Mouse (Mus musculus) neural tube, embryonic 13.5 days (tissue): ENCODE measurements around the gene Acvr1. TPM values are rescaled to one million over a fixed set of nuclear protein-coding genes. Genes with fewer than 3 reads are reported as not detected.

Source experiments
- ATAC-seq: fragments of 200-750 bp; cut with Nextera tagmentation; 2 replicates; pipeline ENCODE4 v1.8.0; 2017; ENCODE audit warnings: low read depth, mild to moderate bottlenecking, moderate TSS enrichment, moderate library complexity
- H3K27ac ChIP-seq: fragments of 300-500 bp; sonication (generic); replicated peaks from 2 replicates; pipeline ENCODE4 v1.5.1; 2015; ENCODE audit warnings: moderate library complexity, mild to moderate bottlenecking, inconsistent platforms
- H3K27me3 ChIP-seq: fragments of 300-500 bp; sonication (generic); 2 replicates; pipeline ENCODE4 v1.6.1; 2015; ENCODE audit warnings: mild to moderate bottlenecking, inconsistent platforms
- H3K36me3 ChIP-seq: fragments of 300-500 bp; sonication (generic); 2 replicates; pipeline ENCODE4 v1.6.1; 2015; ENCODE audit warnings: mild to moderate bottlenecking, inconsistent platforms
- H3K4me1 ChIP-seq: fragments of 300-500 bp; sonication (generic); replicated peaks from 2 replicates; pipeline ENCODE4 v1.6.1; 2015; ENCODE audit warnings: inconsistent platforms
- H3K4me2 ChIP-seq: fragments of 300-500 bp; sonication (generic); 2 replicates; pipeline ENCODE4 v1.6.1; 2015; ENCODE audit warnings: inconsistent platforms, mild to moderate bottlenecking, moderate library complexity
- H3K4me3 ChIP-seq: fragments of 300-500 bp; sonication (generic); 2 replicates; pipeline ENCODE4 v1.5.1; 2015; ENCODE audit warnings: mild to moderate bottlenecking, inconsistent platforms
- H3K9ac ChIP-seq: fragments of 300-500 bp; sonication (generic); 2 replicates; pipeline ENCODE4 v1.6.1; 2015; ENCODE audit warnings: moderate library complexity, mild to moderate bottlenecking, inconsistent platforms
- H3K9me3 ChIP-seq: fragments of 300-500 bp; sonication (generic); 2 replicates; pipeline ENCODE4 v1.6.1; 2016; ENCODE audit warnings: inconsistent platforms
- WGBS: fragments of 180-500 bp; shearing (Covaris S2); methylation state at CpG from one replicate; pipeline ENCODE4 v1.1.7; 2015; 5-methylcytosine and 5-hydroxymethylcytosine counted together
- polyA plus RNA-seq: library from polyadenylated mRNA; unstranded; fragments of >200 nt; fragmentation: Nextera tagmentation; extraction: Ambion mirVana; gene quantifications from 2 replicates; pipeline ENCODE4 v1.2.1, GENCODE M21; 2015

The Acvr1 gene
- polyA plus RNA-seq, 1 experiment from 2014 or later = 4.4 TPM

DNA sequence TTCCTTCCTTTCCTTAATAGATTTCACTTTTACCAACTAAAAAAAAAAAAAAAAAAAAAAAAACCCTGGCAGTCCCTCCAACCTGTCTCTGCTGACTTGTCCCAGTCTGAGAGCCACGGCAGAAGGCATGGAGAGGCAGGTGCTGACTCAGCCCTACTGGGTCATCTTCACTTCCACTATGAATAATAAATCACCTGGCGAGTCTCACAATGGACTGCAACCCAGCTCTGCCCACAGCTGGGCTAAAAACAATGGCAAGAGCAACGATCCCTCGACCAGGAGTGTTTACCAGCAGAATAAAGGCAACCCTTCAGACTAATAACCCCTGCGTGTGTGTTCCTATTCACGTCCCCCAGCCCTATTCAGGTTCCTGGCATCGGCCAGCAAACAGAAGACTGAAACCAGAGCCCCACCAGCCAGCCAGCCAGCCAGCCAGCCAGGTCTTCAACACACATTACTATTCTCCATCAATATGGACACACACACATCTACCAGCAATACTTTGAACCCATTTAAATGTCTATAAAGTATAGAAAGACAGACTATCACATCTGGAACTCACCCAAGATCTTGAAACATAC, 37.0 kb downstream of the Acvr1 start:
- Histone ChIP-seq H3K9ac (no peak overlapping the region), H3K4me1 (peaks cover 67% of the 10 kb centered on the region), H3K4me2 (0 out of 2 replicates have a peak overlapping the region, but pooled peaks have one; percentile 21), H3K36me3 (no peaks in the 10 kb centered on the region), H3K9me3 (no peaks in the 10 kb centered on the region), H3K27ac (peak overlapping the region; percentile 83), H3K4me3 (no peak overlapping the region), H3K27me3 (no peaks in the 10 kb centered on the region)
- no peak for ATAC-seq
- WGBS = 10% methylated on average over 7 of the region's 7 CpGs

DNA sequence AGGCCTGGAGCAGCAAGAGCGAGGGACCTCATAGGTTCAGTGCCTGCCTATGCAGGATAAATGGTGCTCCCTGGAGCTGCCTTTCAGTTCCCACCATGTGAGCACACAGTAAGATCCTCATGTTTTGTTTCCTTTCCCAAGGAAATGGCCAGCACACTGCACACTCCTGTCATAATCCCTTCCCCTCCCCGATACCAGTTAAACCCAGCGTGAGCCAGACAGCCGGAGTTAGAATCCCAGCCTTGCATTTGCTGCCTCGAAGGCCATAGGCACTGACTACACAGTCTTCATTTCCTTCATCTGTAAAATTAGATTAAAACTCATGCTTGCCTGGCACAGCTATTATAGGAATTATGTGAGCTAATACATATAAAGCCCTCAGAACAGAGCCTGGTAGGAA, 37.6 kb downstream of the Acvr1 start:
- ATAC-seq = no peak
- Histone ChIP-seq H3K36me3 (no peaks in the 10 kb centered on the region), H3K9me3 (no peaks in the 10 kb centered on the region), H3K27ac (peak overlapping the region; percentile 83), H3K27me3 (no peaks in the 10 kb centered on the region), H3K4me3 (no peak overlapping the region), H3K4me1 (peaks cover 64% of the 10 kb centered on the region), H3K9ac (peak overlapping the region; percentile 23; the same call in 1 of the 2 replicates), H3K4me2 (no peak overlapping the region)
- 59% methylated on average over 5 of the region's 5 CpGs for whole genome bisulfite sequencing

DNA sequence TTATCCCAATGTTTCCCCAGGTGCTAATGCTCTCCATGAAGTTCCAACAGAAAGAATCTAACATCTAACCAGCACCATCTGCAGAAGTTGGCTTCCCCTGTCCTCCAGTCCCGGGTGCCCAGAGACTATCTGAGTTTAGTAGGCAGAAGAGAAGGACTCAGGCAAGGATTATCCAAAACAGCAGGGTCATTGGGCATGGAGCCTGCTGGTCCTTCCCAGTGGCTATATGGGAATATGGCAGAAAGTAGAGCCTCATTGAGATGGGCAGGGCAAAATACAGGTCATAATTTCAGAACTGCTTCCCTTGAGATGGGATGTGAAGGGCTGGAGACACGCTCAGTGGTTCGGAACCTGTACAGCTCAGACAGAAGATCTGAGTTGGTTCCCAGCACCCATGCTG, 39.2 kb downstream of the Acvr1 start:
- ATAC-seq = no peak
- Histone ChIP-seq H3K9ac (no peak overlapping the region), H3K4me3 (no peak overlapping the region), H3K36me3 (no peaks in the 10 kb centered on the region), H3K4me1 (peaks cover 52% of the 10 kb centered on the region), H3K9me3 (no peaks in the 10 kb centered on the region), H3K27me3 (no peaks in the 10 kb centered on the region), H3K4me2 (no peak overlapping the region), H3K27ac (0 out of 2 replicates have a peak overlapping the region, but pooled peaks have one; percentile 6)
- 79% methylated on average over 3 of the region's 3 CpGs for WGBS

DNA sequence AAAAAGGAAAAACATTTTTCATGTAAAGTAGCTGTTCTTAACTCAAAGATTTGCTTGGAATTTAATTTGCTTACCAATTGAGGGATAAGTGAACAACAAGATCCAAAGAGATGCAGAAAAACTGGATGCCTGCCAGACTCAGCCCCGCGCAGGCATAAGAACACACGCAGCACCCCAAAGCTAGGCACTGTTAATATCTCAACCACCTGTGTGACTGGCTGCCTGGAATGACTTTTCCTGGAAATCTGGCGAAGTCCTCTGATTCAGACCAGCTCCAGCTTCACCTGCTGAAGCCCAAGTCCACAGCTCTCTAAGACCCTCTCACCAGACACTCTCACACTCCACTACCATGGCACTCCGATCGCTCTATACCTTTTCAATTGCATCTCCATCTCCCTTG, 42.6 kb downstream of the Acvr1 start:
- Histone ChIP-seq H3K4me2 (no peak overlapping the region), H3K4me1 (peaks cover 27% of the 10 kb centered on the region), H3K27me3 (no peaks in the 10 kb centered on the region), H3K36me3 (no peaks in the 10 kb centered on the region), H3K9ac (no peak overlapping the region), H3K9me3 (no peaks in the 10 kb centered on the region), H3K4me3 (no peak overlapping the region), H3K27ac (no peak overlapping the region)
- ATAC-seq = no peak
- WGBS = 87% methylated on average over 6 of the region's 6 CpGs

DNA sequence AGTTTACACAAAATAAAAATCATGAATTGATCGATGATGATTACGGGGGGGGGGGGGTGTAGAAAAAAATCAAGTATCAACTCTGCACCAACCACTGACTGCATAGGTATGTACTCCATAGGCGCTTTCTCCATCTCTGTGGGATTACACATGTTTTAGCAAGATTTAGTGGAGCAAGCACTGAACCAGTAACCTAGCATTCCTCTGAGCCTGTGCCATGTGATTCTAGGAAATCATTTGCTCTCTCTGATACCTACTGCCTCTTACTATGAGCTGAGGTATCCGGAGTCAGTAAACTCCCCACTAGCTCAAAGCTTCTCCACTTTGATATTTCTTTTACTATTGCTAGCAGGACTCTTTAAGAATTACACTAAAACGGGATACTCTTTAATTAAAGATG, 43.1 kb downstream of the Acvr1 start:
- H3K27me3 ChIP-seq = no peaks in the 10 kb centered on the region
- no peak overlapping the region for H3K9ac ChIP-seq
- H3K4me1 ChIP-seq = peaks cover 25% of the 10 kb centered on the region
- H3K27ac ChIP-seq = no peak overlapping the region
- no peak overlapping the region for H3K4me3 ChIP-seq
- H3K36me3 ChIP-seq = no peaks in the 10 kb centered on the region
- H3K4me2 ChIP-seq = no peak overlapping the region
- ATAC-seq = no peak
- 89% methylated on average over 5 of the region's 5 CpGs for WGBS
- H3K9me3 ChIP-seq = no peaks in the 10 kb centered on the region

DNA sequence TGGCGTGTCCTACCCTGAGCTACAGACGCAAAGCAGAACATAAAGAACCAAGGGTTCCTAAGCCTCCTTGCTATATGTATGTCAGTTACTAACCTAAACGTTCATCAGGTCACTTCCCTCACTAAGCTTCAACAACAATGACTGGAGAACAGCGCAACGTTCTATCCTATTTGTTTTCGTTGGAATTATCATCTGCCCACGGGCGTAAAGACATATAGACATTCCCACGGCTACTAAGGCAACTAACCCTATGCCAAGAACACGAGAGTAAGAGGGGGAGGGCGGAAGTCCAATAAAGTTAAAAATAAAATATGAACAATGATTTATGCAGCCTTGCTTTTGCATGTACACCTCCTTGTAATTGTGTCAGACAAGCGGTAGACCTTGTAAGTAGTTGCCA, 43.9 kb downstream of the Acvr1 start:
- H3K4me3 ChIP-seq = no peak overlapping the region

DNA sequence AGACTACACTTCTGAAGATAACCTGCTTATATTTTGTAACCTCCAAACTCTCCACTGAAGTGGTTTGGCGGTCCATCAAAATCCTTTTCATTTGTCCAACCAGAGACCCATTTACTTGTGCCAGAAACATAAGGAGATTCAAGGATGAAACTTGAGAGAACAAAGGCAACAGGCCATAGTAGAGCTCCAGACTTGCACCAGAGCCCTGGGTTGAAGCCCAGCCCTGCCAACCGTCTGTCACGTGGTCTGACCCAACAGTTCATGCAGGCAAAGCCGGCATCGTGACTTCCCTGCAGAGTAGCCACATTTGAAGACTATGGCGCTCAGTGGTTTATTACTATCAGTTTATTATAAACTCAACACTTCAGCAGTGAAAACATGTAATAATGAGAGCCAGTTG, 45.3 kb downstream of the Acvr1 start:
- H3K4me2 ChIP-seq = no peak overlapping the region
- H3K27ac ChIP-seq = no peak overlapping the region
- H3K9me3 ChIP-seq = no peaks in the 10 kb centered on the region
- no peaks in the 10 kb centered on the region for H3K36me3 ChIP-seq
- H3K4me3 ChIP-seq = no peak overlapping the region
- WGBS = 96% methylated on average over 6 of the region's 6 CpGs
- no peak for ATAC-seq
- H3K4me1 ChIP-seq = peaks cover 18% of the 10 kb centered on the region
- no peaks in the 10 kb centered on the region for H3K27me3 ChIP-seq
- H3K9ac ChIP-seq = no peak overlapping the region

More for the DNA sequence above, 43.9 kb downstream of the Acvr1 start:
- Histone ChIP-seq H3K9me3 (no peaks in the 10 kb centered on the region), H3K27me3 (no peaks in the 10 kb centered on the region), H3K4me1 (peaks cover 19% of the 10 kb centered on the region), H3K27ac (no peak overlapping the region), H3K9ac (no peak overlapping the region), H3K4me2 (no peak overlapping the region), H3K36me3 (no peaks in the 10 kb centered on the region)
- 83% methylated on average over 12 of the region's 12 CpGs for WGBS
- ATAC-seq = no peak

DNA sequence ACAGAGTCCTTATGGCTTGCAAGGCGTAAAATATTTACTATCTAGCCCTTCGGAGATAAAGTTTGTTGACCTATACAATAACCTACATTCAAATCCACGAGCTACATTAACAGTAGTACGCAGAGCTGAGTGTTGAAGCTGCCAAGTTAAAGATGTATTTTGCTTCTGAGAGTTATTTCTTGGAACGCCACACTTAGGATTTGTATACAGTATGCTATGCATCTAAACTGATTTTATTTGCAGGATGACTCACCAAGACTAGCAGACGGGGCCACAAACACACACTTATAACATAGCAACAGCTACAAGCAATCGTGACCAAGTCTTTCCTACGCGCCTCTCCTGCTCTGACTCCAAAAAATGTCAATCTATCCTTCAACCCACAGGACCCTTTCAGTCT, 46.2 kb downstream of the Acvr1 start:
- Histone ChIP-seq H3K27ac (no peak overlapping the region), H3K9me3 (no peaks in the 10 kb centered on the region), H3K27me3 (no peaks in the 10 kb centered on the region), H3K4me3 (no peak overlapping the region), H3K4me1 (peaks cover 27% of the 10 kb centered on the region), H3K36me3 (no peaks in the 10 kb centered on the region), H3K4me2 (no peak overlapping the region), H3K9ac (no peak overlapping the region)
- WGBS = 95% methylated on average over 9 of the region's 9 CpGs
- ATAC-seq = no peak

DNA sequence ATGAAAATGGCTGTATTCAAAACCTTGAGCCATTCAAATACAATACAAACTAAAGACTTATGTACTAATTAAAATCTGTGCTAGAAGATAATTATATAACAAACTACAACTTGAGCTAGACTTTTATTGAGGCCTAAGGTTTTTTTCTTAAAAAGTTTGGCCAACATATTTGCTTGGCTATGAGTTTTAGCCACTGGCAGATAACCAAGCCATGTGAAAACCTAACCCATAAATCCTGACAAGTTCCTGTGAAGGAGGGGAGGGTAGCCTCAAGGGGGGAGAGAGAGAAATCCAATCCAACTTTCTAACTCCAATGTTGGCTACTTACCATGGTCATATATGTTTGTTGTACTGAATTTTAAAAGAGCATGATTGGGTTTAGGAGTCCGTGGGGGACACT, 48.4 kb downstream of the Acvr1 start:
- Histone ChIP-seq H3K4me3 (no peak overlapping the region), H3K4me2 (no peak overlapping the region), H3K36me3 (no peaks in the 10 kb centered on the region), H3K9ac (no peak overlapping the region), H3K9me3 (no peaks in the 10 kb centered on the region), H3K27ac (no peak overlapping the region), H3K4me1 (peaks cover 24% of the 10 kb centered on the region), H3K27me3 (no peaks in the 10 kb centered on the region)
- no peak for ATAC-seq
- 79% methylated on average over 1 of the region's 1 CpGs for WGBS

DNA sequence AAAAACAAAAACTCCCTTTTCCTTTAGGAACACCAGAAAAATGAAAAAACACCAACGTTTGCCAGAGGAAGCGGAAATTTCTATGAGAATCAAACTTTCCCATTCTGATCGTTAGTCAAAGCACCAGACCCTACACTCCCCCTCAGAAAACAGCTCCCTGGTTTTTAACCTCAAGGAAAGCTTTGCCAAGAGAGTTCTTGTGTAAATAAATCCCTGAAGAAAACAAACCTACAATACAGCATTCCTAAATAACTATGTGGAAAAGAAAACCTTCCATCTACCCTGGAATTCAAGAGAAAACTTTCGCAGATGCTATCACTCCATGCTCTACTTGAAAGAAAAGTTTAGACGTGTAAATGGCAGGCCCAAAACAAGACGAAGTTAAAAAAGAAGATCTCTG, 50.0 kb downstream of the Acvr1 start:
- no peak for ATAC-seq
- 79% methylated on average over 6 of the region's 6 CpGs for WGBS
- Histone ChIP-seq H3K9ac (no peak overlapping the region), H3K27ac (no peak overlapping the region), H3K9me3 (no peaks in the 10 kb centered on the region), H3K36me3 (no peaks in the 10 kb centered on the region), H3K4me1 (peaks cover 13% of the 10 kb centered on the region), H3K4me2 (no peak overlapping the region), H3K4me3 (no peak overlapping the region), H3K27me3 (no peaks in the 10 kb centered on the region)

DNA sequence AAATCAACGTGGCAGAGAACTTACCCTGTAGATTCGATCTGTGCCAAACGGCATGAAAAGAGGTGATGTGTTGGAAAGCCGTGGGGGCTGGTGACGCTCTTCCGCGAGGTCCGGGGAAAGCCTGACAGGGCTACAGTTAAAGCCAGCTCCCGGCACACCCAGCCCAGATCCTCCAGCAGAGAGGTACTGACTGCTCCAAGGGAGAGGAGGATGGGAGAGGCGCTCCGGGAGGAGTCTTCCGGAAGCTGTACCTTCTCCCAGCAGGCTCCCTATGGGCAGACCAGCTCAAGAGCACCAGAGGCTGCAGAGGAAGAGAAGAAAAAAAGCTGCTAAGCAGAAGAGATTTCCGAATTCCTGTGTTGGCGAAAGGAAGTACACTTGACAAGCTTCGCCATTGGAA, 51.0 kb downstream of the Acvr1 start:
- H3K9me3 ChIP-seq = no peaks in the 10 kb centered on the region
- no peak overlapping the region for H3K27ac ChIP-seq
- H3K4me1 ChIP-seq = peaks cover 13% of the 10 kb centered on the region
- H3K9ac ChIP-seq = no peak overlapping the region
- peak overlapping the region; percentile 10; the same call in 1 of the 2 replicates for H3K4me2 ChIP-seq
- no peaks in the 10 kb centered on the region for H3K27me3 ChIP-seq
- no peaks in the 10 kb centered on the region for H3K36me3 ChIP-seq
- no peak overlapping the region for H3K4me3 ChIP-seq
- WGBS = 43% methylated on average over 15 of the region's 15 CpGs
- no peak for ATAC-seq

DNA sequence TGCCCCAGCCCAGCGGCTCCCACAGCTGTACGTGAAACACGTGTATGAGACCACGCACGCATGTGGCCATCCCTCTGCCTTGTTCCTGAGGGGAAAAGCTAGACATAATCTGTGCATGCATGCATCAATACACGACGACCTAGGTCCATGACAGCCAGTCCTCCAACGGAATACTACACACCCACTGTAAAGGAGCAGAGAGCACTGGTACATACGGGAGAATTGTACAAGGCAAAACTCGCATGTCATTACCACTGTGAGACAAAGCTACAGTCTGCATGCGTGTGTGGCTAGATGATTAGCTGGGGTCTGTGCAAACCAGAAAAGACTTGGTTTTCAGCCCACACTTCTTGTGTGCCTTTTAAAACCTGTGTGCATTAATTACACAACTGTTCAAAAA, 52.5 kb downstream of the Acvr1 start:
- Histone ChIP-seq H3K9me3 (no peaks in the 10 kb centered on the region), H3K4me1 (peaks cover 21% of the 10 kb centered on the region), H3K4me3 (no peak overlapping the region), H3K4me2 (no peak overlapping the region), H3K9ac (no peak overlapping the region), H3K27ac (no peak overlapping the region), H3K27me3 (no peaks in the 10 kb centered on the region), H3K36me3 (no peaks in the 10 kb centered on the region)
- WGBS = 93% methylated on average over 11 of the region's 11 CpGs
- ATAC-seq = no peak

DNA sequence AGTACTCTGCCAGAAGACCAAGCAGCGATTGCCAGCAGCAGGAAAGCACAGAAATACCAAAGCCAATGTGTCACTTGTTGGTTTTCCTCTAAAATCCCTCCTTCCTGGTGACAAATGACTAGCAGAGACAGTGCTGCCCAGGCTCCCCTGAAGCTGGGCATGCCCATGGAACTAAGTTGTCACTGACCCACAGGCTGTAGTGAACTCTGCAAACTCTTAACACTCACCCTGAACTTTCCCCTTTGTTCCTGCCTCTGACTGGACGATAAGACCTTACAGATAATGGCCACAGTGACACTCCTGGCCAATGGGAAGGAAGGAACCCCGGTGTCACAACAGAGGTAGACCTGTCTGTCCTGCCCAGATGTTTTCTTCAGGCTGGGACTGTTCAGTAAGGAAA, 53.7 kb downstream of the Acvr1 start:
- H3K9me3 ChIP-seq = no peaks in the 10 kb centered on the region
- H3K36me3 ChIP-seq = no peaks in the 10 kb centered on the region
- H3K4me1 ChIP-seq = peaks cover 21% of the 10 kb centered on the region
- H3K27me3 ChIP-seq = no peaks in the 10 kb centered on the region
- 76% methylated on average over 3 of the region's 3 CpGs for WGBS
- H3K4me2 ChIP-seq = no peak overlapping the region
- no peak overlapping the region for H3K4me3 ChIP-seq
- H3K9ac ChIP-seq = no peak overlapping the region
- ATAC-seq = no peak
- H3K27ac ChIP-seq = no peak overlapping the region
